Mouse (Mus musculus): ENCODE measurements around the gene Sumo2. TPM values are rescaled to one million over a fixed set of nuclear protein-coding genes. Genes with fewer than 3 reads are reported as not detected.

The Sumo2 gene
- total RNA-seq, 1 experiment, result 579 TPM

- Histone ChIP-seq H3K4me3 (ENCODE audit: insufficient read depth in 1 of 2, low read depth in 1 of 2, low read length in 2 of 2, poor library complexity in 1 of 2, severe bottlenecking in 1 of 2) (peak overlapping the region; percentile 83 to 90), H3K27ac (ENCODE audit: insufficient read depth, low read depth, low read length, poor library complexity, severe bottlenecking) (no peak overlapping the region), H3K36me3 (ENCODE audit: control insufficient read depth, insufficient read depth, low read length, poor library complexity, severe bottlenecking) (no peaks in the 10 kb centered on the region), H3K9me3 (ENCODE audit: control insufficient read depth, insufficient read depth, low read depth, low read length) (no peaks in the 10 kb centered on the region), H3K9ac (ENCODE audit: insufficient read depth, low read depth, low read length, poor library complexity, severe bottlenecking) (peak overlapping the region; percentile 81), H3K4me1 (ENCODE audit: control insufficient read depth in 2 of 2, insufficient read depth in 2 of 2, low read length in 2 of 2, poor library complexity in 1 of 2) (peaks cover 4 to 23% of the 10 kb centered on the region in 2 experiments; a peak in 3 of 4 replicates)
- no peak for DNase-seq (ENCODE audit: low read depth, low spot score)
- in situ Hi-C loops (cut with MboI; ENCODE audit: low sequenced_read_pairs in 2 of 2, unreplicated experiment in 2 of 2), result no loop called here
- TF ChIP-seq HCFC1 (IDR thresholded peaks at IDR 0.05; ENCODE audit: borderline replicate concordance, insufficient read depth, low read length) (no peak), ZNF384 (IDR thresholded peaks at IDR 0.05; ENCODE audit: low read depth, low read length) (no peak), MAFK (IDR thresholded peaks at IDR 0.05; ENCODE audit: insufficient read depth, low read depth, low read length) (no peak), CHD2 (IDR thresholded peaks at IDR 0.05; ENCODE audit: low read depth, low read length) (no peak), ZC3H11A (IDR thresholded peaks at IDR 0.05; ENCODE audit: borderline replicate concordance, low read depth, low read length) (no peak)
Observed at GRCm38 (mm10) chr11:115475758-115476237, 60.3 kb downstream of the Sumo2 start.

GRCm38 (mm10) chr11:115475025-115475757, 60.9 kb downstream of the Sumo2 start, which contains the start of gene Armc7:
Gene Armc7, plus strand, starts transcription at chr11:115475667.
- no peaks in the 10 kb centered on the region for H3K36me3 ChIP-seq (ENCODE audit: control insufficient read depth, insufficient read depth, low read length, poor library complexity, severe bottlenecking)
- TF ChIP-seq CHD2 (IDR thresholded peaks at IDR 0.05; ENCODE audit: low read depth, low read length) (no peak), ZC3H11A (IDR thresholded peaks at IDR 0.05; ENCODE audit: borderline replicate concordance, low read depth, low read length) (no peak), HCFC1 (IDR thresholded peaks at IDR 0.05; ENCODE audit: borderline replicate concordance, insufficient read depth, low read length) (no peak), MAFK (IDR thresholded peaks at IDR 0.05; ENCODE audit: insufficient read depth, low read depth, low read length) (no peak), ZNF384 (IDR thresholded peaks at IDR 0.05; ENCODE audit: low read depth, low read length) (no peak)
- in situ Hi-C loops (cut with MboI; ENCODE audit: low sequenced_read_pairs in 2 of 2, unreplicated experiment in 2 of 2), result no loop called here
- no peaks in the 10 kb centered on the region for H3K9me3 ChIP-seq (ENCODE audit: control insufficient read depth, insufficient read depth, low read depth, low read length)
- H3K4me3 ChIP-seq (ENCODE audit: insufficient read depth in 1 of 2, low read depth in 1 of 2, low read length in 2 of 2, poor library complexity in 1 of 2, severe bottlenecking in 1 of 2), result peak within 1 kb of the TSS; percentile 83 to 90
- DNase-seq (ENCODE audit: low read depth, low spot score), result peak; percentile 97
- H3K4me1 ChIP-seq (ENCODE audit: control insufficient read depth in 2 of 2, insufficient read depth in 2 of 2, low read length in 2 of 2, poor library complexity in 1 of 2), result peaks cover 4 to 23% of the 10 kb centered on the region in 2 experiments; a peak in 3 of 4 replicates
- H3K27ac ChIP-seq (ENCODE audit: insufficient read depth, low read depth, low read length, poor library complexity, severe bottlenecking), result peak within 1 kb of the TSS; percentile 26; the same call in 1 of the 2 replicates
- peak within 1 kb of the TSS; percentile 81 for H3K9ac ChIP-seq (ENCODE audit: insufficient read depth, low read depth, low read length, poor library complexity, severe bottlenecking)

- peak; percentile 99 for DNase-seq (ENCODE audit: low read depth, low spot score)
- Histone ChIP-seq H3K27ac (ENCODE audit: insufficient read depth, low read depth, low read length, poor library complexity, severe bottlenecking) (peak overlapping the region; percentile 41; the same call in 1 of the 2 replicates), H3K36me3 (ENCODE audit: control insufficient read depth, insufficient read depth, low read length, poor library complexity, severe bottlenecking) (no peaks in the 10 kb centered on the region), H3K4me3 (ENCODE audit: insufficient read depth in 1 of 2, low read depth in 1 of 2, low read length in 2 of 2, poor library complexity in 1 of 2, severe bottlenecking in 1 of 2) (peak overlapping the region; percentile 27 to 35; a peak in 3 of 4 replicates), H3K4me1 (ENCODE audit: control insufficient read depth in 2 of 2, insufficient read depth in 2 of 2, low read length in 2 of 2, poor library complexity in 1 of 2) (peaks cover 4 to 27% of the 10 kb centered on the region in 2 experiments; a peak in 3 of 4 replicates), H3K9ac (ENCODE audit: insufficient read depth, low read depth, low read length, poor library complexity, severe bottlenecking) (peak overlapping the region; percentile 60; the same call in 1 of the 2 replicates), H3K9me3 (ENCODE audit: control insufficient read depth, insufficient read depth, low read depth, low read length) (no peaks in the 10 kb centered on the region)
- TF ChIP-seq HCFC1 (IDR thresholded peaks at IDR 0.05; ENCODE audit: borderline replicate concordance, insufficient read depth, low read length), result peak; percentile 60; the same call in 1 of the 2 replicates
- no peak for TF ChIP-seq ZNF384 (IDR thresholded peaks at IDR 0.05; ENCODE audit: low read depth, low read length)
- no peak for TF ChIP-seq CHD2 (IDR thresholded peaks at IDR 0.05; ENCODE audit: low read depth, low read length)
- TF ChIP-seq ZC3H11A (IDR thresholded peaks at IDR 0.05; ENCODE audit: borderline replicate concordance, low read depth, low read length), result peak; percentile 42; the same call in 1 of the 2 replicates
- peak; percentile 96 for TF ChIP-seq MAFK (IDR thresholded peaks at IDR 0.05; ENCODE audit: insufficient read depth, low read depth, low read length)
- in situ Hi-C loops (cut with MboI; ENCODE audit: low sequenced_read_pairs in 2 of 2, unreplicated experiment in 2 of 2), result no loop called here
Observed at GRCm38 (mm10) chr11:115473626-115474275, 62.3 kb downstream of the Sumo2 start.

Other genes starting within 250 kb of the Sumo2 start
- 2.1 and 3.7 TPM in 2 replicates for gene Fads6, start 238.6 kb downstream of the Sumo2 start, total RNA-seq (2012; rRNA removed)
- gene Otop2, start 229.1 kb downstream of the Sumo2 start, total RNA-seq (2012; rRNA removed), result 0.18 and 0.21 TPM in 2 replicates
- 0.11 TPM in 1 of 2 replicates, not detected in the other for gene Ush1g, start 214.2 kb downstream of the Sumo2 start, total RNA-seq (2012; rRNA removed)
- gene Otop3, start 201.5 kb downstream of the Sumo2 start, total RNA-seq (2012; rRNA removed), result not detected in 2 replicates
- gene Hid1, start 168.5 kb downstream of the Sumo2 start, total RNA-seq (2012; rRNA removed), result 2.4 and 2.8 TPM in 2 replicates
- 8.5 and 10.4 TPM in 2 replicates for gene Cdr2l, start 154.4 kb downstream of the Sumo2 start, total RNA-seq (2012; rRNA removed)
- 79.5 and 89.3 TPM in 2 replicates for gene Mrpl58, start 132.5 kb downstream of the Sumo2 start, total RNA-seq (2012; rRNA removed)
- gene Atp5h, start 116.3 kb downstream of the Sumo2 start, total RNA-seq (2012; rRNA removed), result 275 and 342 TPM in 2 replicates
- gene Kctd2, start 116.1 kb downstream of the Sumo2 start, total RNA-seq (2012; rRNA removed), result 14.0 and 19.5 TPM in 2 replicates
- gene Trim80, start 95.7 kb downstream of the Sumo2 start, total RNA-seq (2012; rRNA removed), result 0.31 and 0.58 TPM in 2 replicates
- 1.1 and 1.6 TPM in 2 replicates for gene Slc16a5, start 73.8 kb downstream of the Sumo2 start, total RNA-seq (2012; rRNA removed)
- gene Armc7, start 60.6 kb downstream of the Sumo2 start, total RNA-seq (2012; rRNA removed), result 4.8 and 5.0 TPM in 2 replicates
- gene Nt5c, start 44.4 kb downstream of the Sumo2 start, total RNA-seq (2012; rRNA removed), result 37.2 and 50.5 TPM in 2 replicates
- gene Jpt1, start 21.9 kb downstream of the Sumo2 start, total RNA-seq (2012; rRNA removed), result 164 and 205 TPM in 2 replicates
- gene Nup85, start 28.2 kb upstream of the Sumo2 start, total RNA-seq (2012; rRNA removed), result 279 and 312 TPM in 2 replicates
- 51.6 and 74.9 TPM in 2 replicates for gene Mrps7, start 67.6 kb upstream of the Sumo2 start, total RNA-seq (2012; rRNA removed)
- gene Gga3, start 67.8 kb upstream of the Sumo2 start, total RNA-seq (2012; rRNA removed), result 31.7 and 39.7 TPM in 2 replicates
- gene Mif4gd, start 76.7 kb upstream of the Sumo2 start, total RNA-seq (2012; rRNA removed), result 63.8 and 85.6 TPM in 2 replicates
- 22.6 and 23.6 TPM in 2 replicates for gene Slc25a19, start 92.0 kb upstream of the Sumo2 start, total RNA-seq (2012; rRNA removed)
- gene Grb2, start 172.3 kb upstream of the Sumo2 start, total RNA-seq (2012; rRNA removed), result 16.3 and 24.4 TPM in 2 replicates
- gene Tmem94, start 229.2 kb upstream of the Sumo2 start, total RNA-seq (2012; rRNA removed), result 17.7 and 32.1 TPM in 2 replicates

Measured in ES-E14 (cell line).